Mouse (Mus musculus): ENCODE measurements around the gene Rap1gds1.

Gene Rap1gds1

GRCm38 (mm10) chr3:139048701-139049622, 26.0 kb downstream of the Rap1gds1 start:
- DNase-seq, result no peak

DNA sequence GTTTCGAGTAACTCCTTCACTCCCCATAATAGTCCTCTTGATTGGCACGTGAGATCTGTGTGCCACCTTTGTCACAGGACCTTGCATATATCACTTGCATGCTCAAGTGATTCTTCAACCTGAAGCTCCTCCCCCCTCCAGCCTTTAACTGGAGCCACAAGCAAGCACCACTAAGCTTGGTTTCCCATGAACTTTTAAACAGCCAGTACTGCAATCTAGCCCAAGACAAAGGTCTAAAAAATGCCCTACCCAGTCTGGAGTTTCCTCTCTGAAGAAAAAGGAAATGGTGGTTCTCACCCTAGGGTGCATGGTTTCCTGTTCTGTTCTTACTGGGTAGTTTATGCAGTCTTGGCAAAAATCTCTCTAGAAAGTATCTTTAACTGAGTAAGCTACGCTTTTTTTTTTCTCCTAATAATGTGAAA, 32.6 kb downstream of the Rap1gds1 start:
- DNase-seq, result no peak

- no peak for DNase-seq
These were observed 33.1 kb downstream of the Rap1gds1 start for GRCm38 (mm10) chr3:139041921-139042320.

GRCm38 (mm10) chr3:139037030-139037429, 38.0 kb downstream of the Rap1gds1 start:
- peak; percentile 15 for DNase-seq

- no peak for DNase-seq
These were observed 41.8 kb downstream of the Rap1gds1 start for GRCm38 (mm10) chr3:139033179-139033578.

DNA sequence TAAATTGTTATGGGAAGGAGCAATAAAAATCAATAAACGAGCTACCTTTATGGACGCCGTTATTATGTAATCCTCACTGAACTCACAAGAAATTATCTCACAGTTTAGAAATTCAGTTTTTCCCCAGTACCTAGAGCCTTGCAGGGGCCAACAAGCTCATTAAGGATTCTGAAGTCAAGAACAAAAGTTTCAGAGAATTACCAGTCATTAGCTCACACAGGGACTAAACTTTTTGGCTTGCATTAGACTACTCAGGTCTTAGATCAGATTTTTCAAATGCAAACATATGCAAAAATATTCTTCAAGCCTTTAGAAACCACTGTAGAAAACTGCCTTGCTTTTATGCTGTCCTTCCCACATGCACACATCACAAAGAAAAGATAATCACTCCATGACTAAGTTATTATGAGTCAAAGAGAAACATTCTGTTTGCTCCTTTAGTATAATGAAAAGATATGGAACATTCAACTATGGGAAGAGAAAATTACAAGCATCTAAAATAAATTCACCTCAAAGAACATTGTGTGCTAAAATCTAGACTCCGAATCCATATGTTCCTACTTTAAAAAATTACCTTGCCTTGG, 44.3 kb downstream of the Rap1gds1 start:
- DNase-seq, result no peak

- no peak for DNase-seq
These were observed 49.9 kb downstream of the Rap1gds1 start for GRCm38 (mm10) chr3:139025077-139025476.

DNA sequence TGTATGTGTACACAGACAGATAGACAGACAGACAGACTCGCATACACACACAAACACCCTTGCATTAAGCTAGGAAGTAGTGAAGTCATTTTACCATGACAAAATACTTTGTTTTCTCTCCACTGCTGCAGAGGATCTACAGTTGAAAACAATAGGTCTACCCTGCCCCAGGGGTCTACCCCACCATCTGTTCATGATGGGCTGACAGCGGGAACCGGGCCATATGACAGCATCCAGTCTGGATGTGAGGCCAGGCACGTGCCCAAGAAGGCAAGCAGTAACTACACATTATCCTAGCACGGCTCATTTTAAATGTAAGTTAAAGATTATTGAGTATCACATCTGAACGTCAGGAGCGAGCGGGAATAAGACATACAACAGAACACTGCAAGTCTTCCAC, 51.4 kb downstream of the Rap1gds1 start:
- DNase-seq, result no peak

DNA sequence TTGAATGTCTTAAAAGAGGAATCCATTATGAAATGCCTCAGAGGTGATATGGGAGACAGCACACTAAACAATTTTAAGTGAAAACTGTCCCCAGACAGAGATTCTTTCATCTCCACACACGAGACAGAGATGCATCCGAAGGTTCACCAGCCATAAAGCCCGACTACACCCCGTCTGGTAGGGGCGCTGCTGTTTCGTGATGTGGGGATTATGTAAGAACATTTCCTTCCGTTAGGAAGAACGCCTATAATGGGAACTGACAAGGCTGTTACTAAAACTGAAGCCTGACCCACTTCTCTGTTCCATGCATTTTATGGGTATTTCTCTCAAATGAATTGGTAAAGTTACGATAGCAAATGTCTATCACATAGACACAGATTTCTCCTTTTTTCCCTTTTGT, 62.6 kb downstream of the Rap1gds1 start:
- no peak for DNase-seq

- DNase-seq, result no peak
These were observed 69.3 kb downstream of the Rap1gds1 start for GRCm38 (mm10) chr3:139005669-139006068.

GRCm38 (mm10) chr3:139002774-139003173, 72.2 kb downstream of the Rap1gds1 start:
- DNase-seq, result no peak

GRCm38 (mm10) chr3:139000071-139000867, 74.7 kb downstream of the Rap1gds1 start:
- DNase-seq, result no peak

DNA sequence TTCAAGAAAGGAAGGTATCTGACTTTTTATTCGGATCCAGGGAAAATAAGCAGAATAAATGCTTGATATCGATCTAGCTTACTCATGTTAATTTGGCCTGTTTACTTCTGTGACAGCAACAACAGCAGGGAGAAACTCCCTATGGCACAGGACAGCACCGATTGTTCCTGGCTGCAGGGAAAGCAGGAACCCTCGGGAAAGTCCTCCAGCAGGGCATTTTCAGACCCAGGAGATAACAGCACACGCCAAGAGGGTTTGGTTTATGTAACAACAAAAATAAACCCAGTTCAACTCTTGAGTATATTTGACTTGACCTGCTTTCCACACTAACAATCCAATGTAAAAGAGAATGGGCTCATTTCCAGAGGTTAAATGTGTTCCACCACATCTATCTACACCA, 81.5 kb downstream of the Rap1gds1 start:
- no peak for DNase-seq

- DNase-seq, result no peak
These were observed 83.6 kb downstream of the Rap1gds1 start for GRCm38 (mm10) chr3:138991367-138991766.

DNA sequence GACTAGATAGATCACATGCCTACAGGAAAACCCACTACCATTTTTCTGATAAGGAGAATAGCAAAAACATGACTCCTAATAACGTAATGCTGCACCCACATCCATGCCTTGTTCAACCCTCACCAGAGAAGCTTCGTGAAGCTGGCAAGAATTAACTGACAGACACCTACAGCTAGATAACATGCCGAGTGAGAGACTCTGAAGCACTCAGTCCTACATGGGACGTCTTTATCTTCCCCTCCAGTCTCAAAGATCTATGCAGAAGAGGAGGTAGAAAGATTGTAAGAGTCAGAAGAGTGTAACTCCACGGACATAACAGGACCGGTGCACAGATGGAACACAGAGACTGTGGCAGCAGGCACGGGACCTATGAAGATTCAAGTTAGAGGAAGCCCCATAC, 85.9 kb downstream of the Rap1gds1 start:
- no peak for DNase-seq

DNA sequence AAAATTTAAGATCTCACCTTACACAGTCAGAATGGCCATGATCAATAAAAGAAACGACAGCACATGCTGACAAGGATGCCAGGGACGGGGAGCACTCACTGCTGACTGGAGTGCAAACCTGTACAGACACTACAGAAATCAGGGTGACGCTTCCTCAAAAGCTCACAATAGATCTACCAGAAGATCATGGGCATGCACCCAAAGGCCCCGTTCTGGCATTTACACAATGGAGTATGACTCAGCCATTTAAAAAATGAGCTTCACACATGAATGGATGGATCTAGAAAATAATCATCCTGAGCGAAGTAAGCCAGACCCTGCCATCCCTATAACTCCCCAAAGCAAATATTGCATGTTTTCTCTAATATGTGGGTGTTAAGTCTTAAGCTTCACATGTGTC, 87.0 kb downstream of the Rap1gds1 start:
- DNase-seq, result no peak

- no peak for DNase-seq
These were observed 92.8 kb downstream of the Rap1gds1 start for GRCm38 (mm10) chr3:138982249-138982648.

GRCm38 (mm10) chr3:138977413-138977812, 97.6 kb downstream of the Rap1gds1 start:
- no peak for DNase-seq

GRCm38 (mm10) chr3:138967627-138968026, 107.4 kb downstream of the Rap1gds1 start:
- no peak for DNase-seq

GRCm38 (mm10) chr3:138958527-138958926, 116.5 kb downstream of the Rap1gds1 start:
- no peak for DNase-seq

DNA sequence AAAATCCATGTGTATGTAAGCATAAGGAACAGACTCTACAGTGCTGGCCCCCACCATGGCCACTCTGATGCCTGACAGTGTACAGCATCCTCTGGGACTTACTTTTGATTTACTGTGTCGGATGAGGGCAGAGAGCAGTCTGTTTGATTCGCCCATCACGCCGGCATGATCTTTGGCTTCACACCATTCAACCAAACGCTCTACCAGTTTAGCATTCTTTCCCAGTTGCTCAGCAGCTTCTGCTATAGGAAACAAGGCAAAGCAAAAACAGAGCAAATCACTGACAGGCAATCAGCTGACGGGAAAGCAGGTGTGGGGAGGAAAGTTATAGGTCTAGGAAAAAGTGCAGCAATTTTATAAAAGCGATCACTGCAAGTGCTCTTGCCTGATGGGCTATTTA, 119.8 kb downstream of the Rap1gds1 start:
- DNase-seq, result no peak

DNA sequence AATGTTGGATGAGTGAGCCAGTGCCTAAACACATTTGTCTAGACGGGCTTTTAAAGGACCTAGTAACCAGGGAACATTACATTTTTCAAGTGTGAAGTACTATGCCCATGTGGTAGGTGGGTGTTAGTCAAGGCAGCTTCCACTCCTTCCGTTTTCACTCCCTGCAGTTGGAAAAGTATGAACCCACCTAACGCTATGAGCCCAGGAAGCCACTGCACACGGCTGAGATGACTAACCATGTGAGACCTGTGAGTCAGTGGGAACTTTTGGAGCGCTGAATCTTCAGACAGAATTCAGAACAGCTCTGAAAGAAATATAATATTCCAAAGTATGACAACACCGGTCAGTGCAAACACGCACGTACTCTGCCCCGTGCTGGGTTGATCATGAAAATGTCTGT, 125.9 kb downstream of the Rap1gds1 start:
- DNase-seq, result no peak

DNA sequence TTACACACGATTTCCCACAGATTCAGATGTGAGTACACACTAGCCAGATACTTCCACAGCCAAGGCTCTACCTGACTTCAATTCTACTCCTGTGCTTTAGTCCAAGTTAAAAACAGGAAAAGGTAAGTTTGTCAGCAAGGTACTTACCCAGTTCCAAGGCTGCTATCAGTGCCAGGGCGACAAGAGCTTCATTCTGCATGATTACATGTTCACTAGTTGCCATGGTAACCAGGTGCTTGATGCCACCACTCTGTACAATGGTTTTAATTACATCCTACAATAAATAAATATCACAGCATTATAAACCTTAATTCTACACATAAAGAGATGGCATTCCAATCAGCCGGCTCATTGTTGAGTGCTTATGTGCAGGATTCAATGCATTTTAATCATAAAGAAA, 129.5 kb downstream of the Rap1gds1 start:
- DNase-seq, result no peak

- DNase-seq, result no peak
These were observed 133.4 kb downstream of the Rap1gds1 start for GRCm38 (mm10) chr3:138941604-138942003.
